Mouse (Mus musculus) kidney, postnatal 25 days (tissue): Measurements from ENCODE around the gene Slc26a10.
A peak's percentile ranks its signal among the peaks of the same experiment; 100 is the strongest.

ENCODE experiments used
- DNase-seq, 2 experiments: peaks; one replicate each; pipeline ENCODE4 v3.0.0; 2021; ENCODE audit warnings: mixed read lengths in 2 of 2

The Slc26a10 gene

GRCm38 (mm10) chr10:127179871-127180694, at the start of gene Slc26a10:
Slc26a10 (minus strand) TSS chr10:127180645.
- no peak for DNase-seq

GRCm38 (mm10) chr10:127228897-127229296, 48.5 kb upstream of the Slc26a10 start:
- peak in 1 of 2 experiments; percentile 53 for DNase-seq

- no peak for DNase-seq
Measured at GRCm38 (mm10) chr10:127227163-127227562, 46.7 kb upstream of the Slc26a10 start.

GRCm38 (mm10) chr10:127226318-127226895, 46.0 kb upstream of the Slc26a10 start:
- peak; percentile 40 to 62 for DNase-seq

- no peak for DNase-seq
Measured at GRCm38 (mm10) chr10:127225732-127226131, 45.3 kb upstream of the Slc26a10 start.

GRCm38 (mm10) chr10:127225213-127225612, 44.8 kb upstream of the Slc26a10 start:
- no peak for DNase-seq

GRCm38 (mm10) chr10:127218339-127218738, 37.9 kb upstream of the Slc26a10 start:
- DNase-seq = no peak

GRCm38 (mm10) chr10:127217177-127217576, 36.7 kb upstream of the Slc26a10 start:
- no peak for DNase-seq

- no peak for DNase-seq
Measured at GRCm38 (mm10) chr10:127216456-127216855, 36.0 kb upstream of the Slc26a10 start.

- DNase-seq = no peak
Measured at GRCm38 (mm10) chr10:127214422-127214803, 34.0 kb upstream of the Slc26a10 start.

- DNase-seq = no peak
Measured at GRCm38 (mm10) chr10:127213704-127214421, 33.4 kb upstream of the Slc26a10 start.

GRCm38 (mm10) chr10:127213272-127213671, 32.8 kb upstream of the Slc26a10 start:
- no peak for DNase-seq

GRCm38 (mm10) chr10:127211414-127211854, 31.0 kb upstream of the Slc26a10 start, which contains the start of gene Pip4k2c:
Pip4k2c (minus strand) TSS chr10:127211585.
- peak; percentile 91 to 97 for DNase-seq

- DNase-seq = peak; percentile 79 to 94
Measured at GRCm38 (mm10) chr10:127210961-127211405, 30.5 kb upstream of the Slc26a10 start.

GRCm38 (mm10) chr10:127209928-127210570, 29.6 kb upstream of the Slc26a10 start:
- no peak for DNase-seq

- no peak for DNase-seq
Measured at GRCm38 (mm10) chr10:127208921-127209320, 28.5 kb upstream of the Slc26a10 start.

GRCm38 (mm10) chr10:127205373-127205772, 24.9 kb upstream of the Slc26a10 start:
- no peak for DNase-seq

GRCm38 (mm10) chr10:127204589-127204988, 24.1 kb upstream of the Slc26a10 start:
- DNase-seq = no peak

- DNase-seq = no peak
Measured at GRCm38 (mm10) chr10:127203106-127203505, 22.7 kb upstream of the Slc26a10 start.

- DNase-seq = no peak
Measured at GRCm38 (mm10) chr10:127200279-127200678, 19.8 kb upstream of the Slc26a10 start.

- DNase-seq = no peak
Measured at GRCm38 (mm10) chr10:127199474-127199873, 19.0 kb upstream of the Slc26a10 start.

GRCm38 (mm10) chr10:127199068-127199467, 18.6 kb upstream of the Slc26a10 start:
- no peak for DNase-seq

GRCm38 (mm10) chr10:127198492-127198891, 18.0 kb upstream of the Slc26a10 start:
- no peak for DNase-seq
